Mouse (Mus musculus) heart, postnatal 4 days (tissue): ENCODE measurements around the gene Rfwd3. TPM values are rescaled to one million over a fixed set of nuclear protein-coding genes. Genes with fewer than 3 reads are reported as not detected.
"Not testable (repeated sequence)": the region's sequence is repeated elsewhere in the genome, so short reads cannot be mapped to it uniquely, and the experiment has no call there.

Source experiments
- DNase-seq: peaks from one replicate; pipeline ENCODE4 v3.0.0; 2021
- total RNA-seq, 2 experiments: library from RNA; stranded (reverse); gene quantifications; 2 replicates each; pipeline ENCODE4 v1.2.3; 2021

Rfwd3 gene
- 10 to 100 TPM; 28.4 to 30.5 TPM for total RNA-seq

- DNase-seq, result peak; percentile 96
Observed at GRCm38 (mm10) chr8:111299821-111300568, at the start of gene Rfwd3. Gene Rfwd3 (minus strand): TSS chr8:111300222.

- peak; percentile 90 for DNase-seq
Observed at GRCm38 (mm10) chr8:111343225-111343624, 43.2 kb upstream of the Rfwd3 start.

- no peak for DNase-seq
Observed at GRCm38 (mm10) chr8:111340186-111340585, 40.2 kb upstream of the Rfwd3 start.

- no peak for DNase-seq
Observed at GRCm38 (mm10) chr8:111338370-111339208, 38.6 kb upstream of the Rfwd3 start.

GRCm38 (mm10) chr8:111337890-111338347, 37.9 kb upstream of the Rfwd3 start, which contains the start of gene Mlkl:
Gene Mlkl (minus strand): TSS chr8:111338177.
- DNase-seq, result peak; percentile 66

- DNase-seq, result no peak
Observed at GRCm38 (mm10) chr8:111337311-111337889, 37.4 kb upstream of the Rfwd3 start.

- DNase-seq, result no peak
Observed at GRCm38 (mm10) chr8:111336692-111337091, 36.7 kb upstream of the Rfwd3 start.

GRCm38 (mm10) chr8:111325222-111325790, 25.3 kb upstream of the Rfwd3 start:
- DNase-seq, result no peak

- no peak for DNase-seq
Observed at GRCm38 (mm10) chr8:111314729-111315128, 14.7 kb upstream of the Rfwd3 start.

- not testable (repeated sequence) for DNase-seq
Observed at GRCm38 (mm10) chr8:111313961-111314360, 13.9 kb upstream of the Rfwd3 start.

GRCm38 (mm10) chr8:111312758-111313162, 12.7 kb upstream of the Rfwd3 start:
- DNase-seq, result no peak

GRCm38 (mm10) chr8:111310006-111310405, 10.0 kb upstream of the Rfwd3 start:
- DNase-seq, result not testable (repeated sequence)

GRCm38 (mm10) chr8:111305031-111305730, 5.2 kb upstream of the Rfwd3 start:
- peak; percentile 24 for DNase-seq

GRCm38 (mm10) chr8:111304359-111304758, 4.3 kb upstream of the Rfwd3 start:
- DNase-seq, result no peak

- not testable (repeated sequence) for DNase-seq
Observed at GRCm38 (mm10) chr8:111303076-111303803, 3.2 kb upstream of the Rfwd3 start.

- no peak for DNase-seq
Observed at GRCm38 (mm10) chr8:111300597-111301546, 850 bp upstream of the Rfwd3 start.

- DNase-seq, result peak; percentile 65
Observed at GRCm38 (mm10) chr8:111299363-111299820, 630 bp downstream of the Rfwd3 start.

GRCm38 (mm10) chr8:111298011-111298410, 2.0 kb downstream of the Rfwd3 start:
- no peak for DNase-seq

GRCm38 (mm10) chr8:111291733-111292132, 8.3 kb downstream of the Rfwd3 start:
- peak; percentile 64 for DNase-seq

GRCm38 (mm10) chr8:111290586-111290985, 9.4 kb downstream of the Rfwd3 start:
- DNase-seq, result no peak
